Mouse (Mus musculus) forebrain, postnatal 0 days (tissue): Measurements from ENCODE around the gene Ppcdc. TPM values are rescaled to one million over a fixed set of nuclear protein-coding genes. Genes with fewer than 3 reads are reported as not detected.

Source experiments
- ATAC-seq: fragments of 200-750 bp; cut with Nextera tagmentation; 2 replicates; pipeline ENCODE4 v1.8.0; 2017; ENCODE audit warnings: mild to moderate bottlenecking, moderate library complexity
- DNase-seq: peaks from one replicate; pipeline ENCODE4 v3.0.0-alpha.2; 2015
- H3K27ac ChIP-seq: fragments of 300-500 bp; sonication (generic); 2 replicates; pipeline ENCODE4 v1.5.1; 2014; ENCODE audit warnings: low read depth, mild to moderate bottlenecking, antibody characterized with exemption, low read length, moderate library complexity, mixed read lengths
- H3K27me3 ChIP-seq: fragments of 300-500 bp; sonication (generic); 2 replicates; pipeline ENCODE4 v1.6.1; 2014; ENCODE audit warnings: mild to moderate bottlenecking, low read length, mixed read lengths; ENCODE audit not compliant: insufficient read depth
- H3K36me3 ChIP-seq: fragments of 300-500 bp; sonication (generic); 2 replicates; pipeline ENCODE4 v1.6.1; 2014; ENCODE audit warnings: mild to moderate bottlenecking, moderate library complexity; ENCODE audit not compliant: insufficient read depth
- H3K4me1 ChIP-seq: fragments of 300-500 bp; sonication (generic); 2 replicates; pipeline ENCODE4 v1.6.1; 2014; ENCODE audit warnings: antibody characterized with exemption; ENCODE audit not compliant: insufficient read depth
- H3K4me2 ChIP-seq: fragments of 300-500 bp; sonication (generic); 2 replicates; pipeline ENCODE4 v1.6.1; 2014; ENCODE audit warnings: low read depth, mild to moderate bottlenecking, moderate library complexity
- H3K4me3 ChIP-seq: fragments of 300-500 bp; sonication (generic); 2 replicates; pipeline ENCODE4 v1.5.1; 2014; ENCODE audit warnings: low read depth, low read length, mixed read lengths
- H3K9ac ChIP-seq: fragments of 300-500 bp; sonication (generic); 2 replicates; pipeline ENCODE4 v1.6.1; 2014; ENCODE audit warnings: mild to moderate bottlenecking
- H3K9me3 ChIP-seq: fragments of 300-500 bp; sonication (generic); 2 replicates; pipeline ENCODE4 v1.6.1; 2016; ENCODE audit warnings: low read length
- CTCF ChIP-seq: sonication (generic); IDR thresholded peaks from 2 replicates; pipeline ENCODE4 v1.5.1; 2016; ENCODE audit warnings: antibody characterized with exemption, control low read depth, low read depth
- WGBS: fragments of 180-500 bp; shearing (Covaris S2); extraction: QIAGEN DNeasy Blood & Tissue Kit; methylation state at CpG from one replicate; pipeline ENCODE4 v1.1.7; 2014; 5-methylcytosine and 5-hydroxymethylcytosine counted together
- polyA plus RNA-seq: library from polyadenylated mRNA; unstranded; fragments of >200 nt; fragmentation: Nextera tagmentation; extraction: Ambion mirVana; gene quantifications from 2 replicates; pipeline ENCODE4 v1.2.1, GENCODE M21; 2015
- total RNA-seq: library from RNA; depleted of rRNA; stranded (reverse); fragments of >200 nt; gene quantifications from 2 replicates; pipeline ENCODE4 v1.2.3, GENCODE M21; 2014

Gene Ppcdc
- total and polyA plus RNA-seq, 2 experiments from 2014 or later, result 18.3 to 20.5 TPM

- DNase-seq (no peak), ATAC-seq (no peak)
- Histone ChIP-seq H3K4me1 (0 out of 2 replicates have a peak, but pooled peaks cover 6% of the 10 kb centered on the region), H3K9me3 (no peaks in the 10 kb centered on the region), H3K36me3 (peaks cover 31% of the 10 kb centered on the region), H3K4me3 (peak overlapping the region; percentile 51), H3K27ac (peak overlapping the region; percentile 69; the same call in 1 of the 2 replicates), H3K9ac (peak overlapping the region; percentile 59), H3K4me2 (peak overlapping the region; percentile 59), H3K27me3 (no peaks in the 10 kb centered on the region)
- TF ChIP-seq CTCF, result no peak
- WGBS, result 37% methylated on average over 7 of the region's 7 CpGs
Observed at GRCm38 (mm10) chr9:57439083-57439482, 841 bp downstream of the Ppcdc start.

- 0 out of 2 replicates have a peak, but pooled peaks cover 6% of the 10 kb centered on the region for H3K4me1 ChIP-seq
- H3K4me3 ChIP-seq, result no peak overlapping the region
- peaks cover 23% of the 10 kb centered on the region for H3K36me3 ChIP-seq
- H3K9me3 ChIP-seq, result no peaks in the 10 kb centered on the region
- DNase-seq (no peak), ATAC-seq (no peak)
- H3K4me2 ChIP-seq, result no peak overlapping the region
- H3K9ac ChIP-seq, result no peak overlapping the region
- H3K27me3 ChIP-seq, result no peaks in the 10 kb centered on the region
- no peak for TF ChIP-seq CTCF
- WGBS, result 87% methylated on average over 10 of the region's 10 CpGs
- no peak overlapping the region for H3K27ac ChIP-seq
Observed at GRCm38 (mm10) chr9:57437896-57438614, 1.9 kb downstream of the Ppcdc start.

- H3K4me3 ChIP-seq, result no peak overlapping the region
- TF ChIP-seq CTCF, result no peak
- H3K27me3 ChIP-seq, result no peaks in the 10 kb centered on the region
- H3K9me3 ChIP-seq, result no peaks in the 10 kb centered on the region
- peaks cover 7% of the 10 kb centered on the region for H3K36me3 ChIP-seq
- H3K27ac ChIP-seq, result no peak overlapping the region
- H3K4me1 ChIP-seq, result 0 out of 2 replicates have a peak, but pooled peaks cover 6% of the 10 kb centered on the region
- ATAC-seq (no peak), DNase-seq (no peak)
- H3K4me2 ChIP-seq, result no peak overlapping the region
- H3K9ac ChIP-seq, result no peak overlapping the region
- 86% methylated on average over 5 of the region's 5 CpGs for WGBS
Observed at GRCm38 (mm10) chr9:57436166-57436565, 3.8 kb downstream of the Ppcdc start.

- Histone ChIP-seq H3K9ac (no peak overlapping the region), H3K27me3 (no peaks in the 10 kb centered on the region), H3K4me2 (no peak overlapping the region), H3K9me3 (no peaks in the 10 kb centered on the region), H3K36me3 (no peaks in the 10 kb centered on the region), H3K4me1 (0 out of 2 replicates have a peak, but pooled peaks cover 6% of the 10 kb centered on the region), H3K27ac (no peak overlapping the region), H3K4me3 (no peak overlapping the region)
- 89% methylated on average over 11 of the region's 11 CpGs for WGBS
- no peak for TF ChIP-seq CTCF
- no peak for DNase-seq
- no peak for ATAC-seq
Observed at GRCm38 (mm10) chr9:57434405-57435165, 5.3 kb downstream of the Ppcdc start.

GRCm38 (mm10) chr9:57433097-57434032, 6.6 kb downstream of the Ppcdc start:
- H3K27me3 ChIP-seq, result no peaks in the 10 kb centered on the region
- H3K4me1 ChIP-seq, result no peaks in the 10 kb centered on the region
- no peak overlapping the region for H3K4me2 ChIP-seq
- H3K27ac ChIP-seq, result no peak overlapping the region
- H3K9ac ChIP-seq, result no peak overlapping the region
- no peak overlapping the region for H3K4me3 ChIP-seq
- ATAC-seq (peak; percentile 89), DNase-seq (peak; percentile 86)
- WGBS, result 18% methylated on average over 11 of the region's 11 CpGs
- TF ChIP-seq CTCF, result peak; percentile 88
- no peaks in the 10 kb centered on the region for H3K36me3 ChIP-seq
- H3K9me3 ChIP-seq, result no peaks in the 10 kb centered on the region

GRCm38 (mm10) chr9:57432480-57432879, 7.4 kb downstream of the Ppcdc start:
- H3K9ac ChIP-seq, result no peak overlapping the region
- no peaks in the 10 kb centered on the region for H3K9me3 ChIP-seq
- no peak for TF ChIP-seq CTCF
- H3K27ac ChIP-seq, result no peak overlapping the region
- DNase-seq, result no peak
- no peak for ATAC-seq
- no peaks in the 10 kb centered on the region for H3K4me1 ChIP-seq
- WGBS, result 89% methylated on average over 3 of the region's 3 CpGs
- H3K4me2 ChIP-seq, result no peak overlapping the region
- no peaks in the 10 kb centered on the region for H3K27me3 ChIP-seq
- H3K4me3 ChIP-seq, result no peak overlapping the region
- no peaks in the 10 kb centered on the region for H3K36me3 ChIP-seq
